Mouse (Mus musculus) kidney, embryonic 16.5 days (tissue): Measurements from ENCODE around the gene Col26a1. TPM values are rescaled to one million over a fixed set of nuclear protein-coding genes. Genes with fewer than 3 reads are reported as not detected.

Experiments
- ATAC-seq: fragments of 200-750 bp; cut with Nextera tagmentation; 2 replicates; pipeline ENCODE4 v1.8.0; 2017; ENCODE audit warnings: moderate TSS enrichment; ENCODE audit not compliant: low FRiP score, low TSS enrichment
- H3K27ac ChIP-seq: fragments of 300-500 bp; sonication (generic); 2 replicates; pipeline ENCODE4 v1.5.1; 2014; ENCODE audit warnings: low read length
- H3K27me3 ChIP-seq: fragments of 300-500 bp; sonication (generic); 2 replicates; pipeline ENCODE4 v1.6.1; 2014; ENCODE audit warnings: low read length, control low read depth, mixed read lengths; ENCODE audit not compliant: insufficient read depth
- H3K36me3 ChIP-seq: fragments of 300-500 bp; sonication (generic); 2 replicates; pipeline ENCODE4 v1.6.1; 2014; ENCODE audit warnings: low read length, control low read depth, mixed read lengths; ENCODE audit not compliant: insufficient read depth
- H3K4me1 ChIP-seq: fragments of 300-500 bp; sonication (generic); 2 replicates; pipeline ENCODE4 v1.6.1; 2014; ENCODE audit warnings: low read length, control low read depth, mixed read lengths; ENCODE audit not compliant: insufficient read depth
- H3K4me2 ChIP-seq: fragments of 300-500 bp; sonication (generic); replicated peaks from 2 replicates; pipeline ENCODE4 v1.6.1; 2014; ENCODE audit warnings: low read depth, low read length
- H3K4me3 ChIP-seq: fragments of 300-500 bp; sonication (generic); 2 replicates; pipeline ENCODE4 v1.5.1; 2014; ENCODE audit warnings: mild to moderate bottlenecking, low read length
- H3K9ac ChIP-seq: fragments of 300-500 bp; sonication (generic); replicated peaks from 2 replicates; pipeline ENCODE4 v1.6.1; 2014; ENCODE audit warnings: low read length
- H3K9me3 ChIP-seq: fragments of 300-500 bp; sonication (generic); 2 replicates; pipeline ENCODE4 v1.6.1; 2016; ENCODE audit warnings: low read length, control low read depth
- WGBS: fragments of 180-500 bp; shearing (Covaris S2); extraction: QIAGEN DNeasy Blood & Tissue Kit; methylation state at CpG from one replicate; pipeline ENCODE4 v1.1.7; 2014; 5-methylcytosine and 5-hydroxymethylcytosine counted together
- polyA plus RNA-seq: library from polyadenylated mRNA; unstranded; fragments of >200 nt; fragmentation: Nextera tagmentation; extraction: Ambion mirVana; gene quantifications from 2 replicates; pipeline ENCODE4 v1.2.1, GENCODE M21; 2015

Col26a1 gene
- polyA plus RNA-seq, result 48.1 and 51.5 TPM in 2 replicates

GRCm38 (mm10) chr5:136882788-136883439 is at the start of gene Col26a1:
Gene Col26a1, minus strand, starts transcription at chr5:136883209.
- WGBS, result under 1% methylated on average over 43 of the region's 44 CpGs
- H3K9ac ChIP-seq, result peak within 1 kb of the TSS; percentile 84
- peak; percentile 36; the same call in 1 of the 2 replicates for ATAC-seq

GRCm38 (mm10) chr5:136931896-136932295 is 48.9 kb upstream of the Col26a1 start:
- Histone ChIP-seq H3K36me3 (no peaks in the 10 kb centered on the region), H3K4me1 (no peaks in the 10 kb centered on the region), H3K27me3 (no peaks in the 10 kb centered on the region), H3K9ac (no peak overlapping the region), H3K27ac (no peak overlapping the region), H3K9me3 (no peaks in the 10 kb centered on the region), H3K4me2 (no peak overlapping the region), H3K4me3 (no peak overlapping the region)
- ATAC-seq, result no peak
- whole genome bisulfite sequencing, result 81% methylated on average over 14 of the region's 14 CpGs

More at GRCm38 (mm10) chr5:136882788-136883439, at the start of gene Col26a1:
- Histone ChIP-seq H3K9me3 (no peaks in the 10 kb centered on the region), H3K27ac (peak within 1 kb of the TSS; percentile 65; the same call in 1 of the 2 replicates), H3K4me3 (peak within 1 kb of the TSS; percentile 71), H3K36me3 (no peaks in the 10 kb centered on the region), H3K4me1 (peaks cover 20% of the 10 kb centered on the region), H3K4me2 (peak within 1 kb of the TSS; percentile 83), H3K27me3 (peaks cover 6% of the 10 kb centered on the region; the same call in 1 of the 2 replicates)

GRCm38 (mm10) chr5:136929073-136929472 is 46.1 kb upstream of the Col26a1 start:
- H3K4me1 ChIP-seq, result no peaks in the 10 kb centered on the region
- ATAC-seq, result peak; percentile 75
- H3K9ac ChIP-seq, result no peak overlapping the region
- no peak overlapping the region for H3K27ac ChIP-seq
- WGBS, result 16% methylated on average over 4 of the region's 4 CpGs
- 0 out of 2 replicates have a peak, but pooled peaks cover 8% of the 10 kb centered on the region for H3K36me3 ChIP-seq
- no peak overlapping the region for H3K4me2 ChIP-seq
- H3K9me3 ChIP-seq, result no peaks in the 10 kb centered on the region
- no peaks in the 10 kb centered on the region for H3K27me3 ChIP-seq
- H3K4me3 ChIP-seq, result no peak overlapping the region

- 71% methylated on average over 7 of the region's 7 CpGs for WGBS
- no peak for ATAC-seq
- no peaks in the 10 kb centered on the region for H3K27me3 ChIP-seq
- 0 out of 2 replicates have a peak, but pooled peaks cover 8% of the 10 kb centered on the region for H3K36me3 ChIP-seq
- H3K9me3 ChIP-seq, result no peaks in the 10 kb centered on the region
- H3K4me3 ChIP-seq, result no peak overlapping the region
- no peak overlapping the region for H3K4me2 ChIP-seq
- no peak overlapping the region for H3K9ac ChIP-seq
- H3K4me1 ChIP-seq, result peaks cover 7% of the 10 kb centered on the region; the same call in 1 of the 2 replicates
- H3K27ac ChIP-seq, result no peak overlapping the region
Observed at GRCm38 (mm10) chr5:136923751-136924478, 40.9 kb upstream of the Col26a1 start.

- Histone ChIP-seq H3K4me2 (no peak overlapping the region), H3K9me3 (no peaks in the 10 kb centered on the region), H3K27ac (no peak overlapping the region), H3K9ac (no peak overlapping the region), H3K36me3 (0 out of 2 replicates have a peak, but pooled peaks cover 8% of the 10 kb centered on the region), H3K4me1 (peaks cover 7% of the 10 kb centered on the region; the same call in 1 of the 2 replicates), H3K27me3 (no peaks in the 10 kb centered on the region), H3K4me3 (no peak overlapping the region)
- WGBS, result 86% methylated on average over 9 of the region's 9 CpGs
- ATAC-seq, result no peak
Observed at GRCm38 (mm10) chr5:136922830-136923229, 39.8 kb upstream of the Col26a1 start.

GRCm38 (mm10) chr5:136919546-136920301 is 36.7 kb upstream of the Col26a1 start:
- Histone ChIP-seq H3K27ac (no peak overlapping the region), H3K9ac (peak overlapping the region; percentile 76), H3K4me1 (peaks cover 7% of the 10 kb centered on the region; the same call in 1 of the 2 replicates), H3K9me3 (no peaks in the 10 kb centered on the region), H3K4me2 (peak overlapping the region; percentile 93), H3K27me3 (no peaks in the 10 kb centered on the region), H3K4me3 (peak overlapping the region; percentile 75), H3K36me3 (no peaks in the 10 kb centered on the region)
- ATAC-seq, result peak; percentile 14; the same call in 1 of the 2 replicates
- 20% methylated on average over 17 of the region's 18 CpGs for WGBS

- Histone ChIP-seq H3K9me3 (no peaks in the 10 kb centered on the region), H3K27ac (0 out of 2 replicates have a peak overlapping the region, but pooled peaks have one; percentile 21), H3K27me3 (no peaks in the 10 kb centered on the region), H3K9ac (peak overlapping the region; percentile 76), H3K4me2 (peak overlapping the region; percentile 93), H3K36me3 (no peaks in the 10 kb centered on the region), H3K4me1 (peaks cover 7% of the 10 kb centered on the region; the same call in 1 of the 2 replicates), H3K4me3 (peak overlapping the region; percentile 75)
- peak; percentile 90 for ATAC-seq
- 3% methylated on average over 38 of the region's 38 CpGs for WGBS
Observed at GRCm38 (mm10) chr5:136918655-136919472, 35.9 kb upstream of the Col26a1 start.

- Histone ChIP-seq H3K9ac (no peak overlapping the region), H3K4me2 (no peak overlapping the region), H3K9me3 (no peaks in the 10 kb centered on the region), H3K27ac (no peak overlapping the region), H3K27me3 (no peaks in the 10 kb centered on the region), H3K36me3 (peaks cover 5% of the 10 kb centered on the region; the same call in 1 of the 2 replicates), H3K4me1 (peaks cover 7% of the 10 kb centered on the region; the same call in 1 of the 2 replicates), H3K4me3 (no peak overlapping the region)
- ATAC-seq, result no peak
- 94% methylated on average over 8 of the region's 8 CpGs for WGBS
Observed at GRCm38 (mm10) chr5:136917613-136918242, 34.7 kb upstream of the Col26a1 start.
